Mouse (Mus musculus): ENCODE results near the gene Snrnp35. TPM values are rescaled to one million over a fixed set of nuclear protein-coding genes. Genes with fewer than 3 reads are reported as not detected.
"Not testable (repeated sequence)": the region's sequence is repeated elsewhere in the genome, so short reads cannot be mapped to it uniquely, and the experiment has no call there.

Gene Snrnp35
- total RNA-seq, 2 experiments from 2014 or later = 2.8 to 5.4 TPM

DNA sequence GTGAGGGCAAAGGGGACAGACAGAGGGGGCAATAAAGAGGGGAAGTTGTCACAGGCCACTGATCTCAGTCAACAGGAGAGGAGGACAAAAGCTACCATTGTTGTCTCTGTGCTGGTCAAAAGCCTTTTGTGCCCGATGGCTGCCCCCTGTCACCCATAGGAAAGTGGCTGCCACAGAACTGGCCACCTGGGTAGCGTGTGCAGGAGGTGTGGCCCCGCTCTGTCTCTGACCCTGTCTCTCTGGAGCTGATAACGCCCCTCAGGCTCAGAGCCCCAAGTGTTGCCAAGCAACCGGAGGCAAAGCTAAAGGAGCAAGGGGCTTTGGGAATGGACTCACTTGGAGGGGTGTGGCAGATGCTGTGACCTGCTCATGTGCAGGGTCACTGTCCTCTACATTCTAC, 16.1 kb downstream of the Snrnp35 start:
- peak; percentile 21; the same call in 1 of the 2 replicates for ATAC-seq (replicated peaks; ENCODE audit: poor library complexity)

DNA sequence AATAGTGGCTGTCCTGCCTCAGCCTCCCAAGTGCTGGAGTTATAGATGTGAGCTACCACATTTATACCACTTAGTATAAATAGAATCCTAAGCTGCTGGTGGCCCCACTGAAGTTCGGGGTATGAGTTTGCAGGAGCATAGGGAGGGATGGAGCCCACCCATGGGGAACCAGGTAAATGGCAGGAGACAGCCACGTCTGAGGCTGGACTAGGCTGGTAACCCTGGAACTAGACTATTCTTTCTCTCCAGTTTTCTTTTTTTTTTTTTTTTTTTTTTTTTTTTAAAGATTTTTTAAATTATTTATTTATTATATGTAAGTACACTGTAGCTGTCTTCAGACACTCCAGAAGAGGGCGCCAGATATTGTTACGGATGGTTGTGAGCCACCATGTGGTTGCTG, 17.1 kb downstream of the Snrnp35 start:
- not testable (repeated sequence) for ATAC-seq (replicated peaks; ENCODE audit: poor library complexity)

DNA sequence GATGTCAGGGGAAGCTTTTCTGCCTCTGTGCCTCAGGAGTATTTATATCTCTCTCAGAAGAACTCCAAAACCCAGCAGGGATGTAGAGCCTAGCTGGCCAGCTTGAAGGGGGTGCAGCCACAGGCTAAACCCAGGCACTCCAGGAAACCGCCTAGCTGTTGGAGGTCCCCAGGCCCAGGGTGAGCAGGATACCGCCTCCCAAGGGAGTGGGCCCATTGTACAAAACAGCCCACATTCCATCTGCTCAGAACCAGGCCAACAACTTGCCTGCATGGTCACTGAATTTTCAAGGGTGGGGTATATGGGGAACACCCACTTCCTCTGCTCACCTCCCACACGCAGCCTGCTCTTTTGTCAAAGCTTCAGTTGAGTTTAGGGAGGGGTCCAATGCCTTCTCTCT, 17.6 kb downstream of the Snrnp35 start:
- no peak for ATAC-seq (replicated peaks; ENCODE audit: poor library complexity)

DNA sequence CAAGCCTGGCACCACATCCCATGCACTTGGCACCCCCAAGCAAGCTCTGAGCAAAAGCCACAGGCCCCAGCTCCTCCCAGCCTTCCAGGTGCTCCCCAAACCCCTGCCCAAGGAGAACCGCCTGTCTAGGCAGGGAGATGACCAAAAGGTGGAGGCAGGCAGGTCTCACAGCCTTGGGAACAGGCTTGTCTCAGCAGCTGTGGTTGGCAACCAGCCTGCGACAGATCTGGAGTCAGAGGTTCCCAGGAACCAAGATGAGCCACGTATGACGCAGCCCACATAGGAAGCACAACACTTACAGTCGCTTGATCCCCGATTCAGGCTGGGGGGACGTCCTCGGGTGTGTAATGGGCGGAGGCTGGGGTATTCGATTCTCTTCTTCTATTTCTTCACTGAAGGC, 18.6 kb downstream of the Snrnp35 start:
- ATAC-seq (replicated peaks; ENCODE audit: poor library complexity) = no peak

DNA sequence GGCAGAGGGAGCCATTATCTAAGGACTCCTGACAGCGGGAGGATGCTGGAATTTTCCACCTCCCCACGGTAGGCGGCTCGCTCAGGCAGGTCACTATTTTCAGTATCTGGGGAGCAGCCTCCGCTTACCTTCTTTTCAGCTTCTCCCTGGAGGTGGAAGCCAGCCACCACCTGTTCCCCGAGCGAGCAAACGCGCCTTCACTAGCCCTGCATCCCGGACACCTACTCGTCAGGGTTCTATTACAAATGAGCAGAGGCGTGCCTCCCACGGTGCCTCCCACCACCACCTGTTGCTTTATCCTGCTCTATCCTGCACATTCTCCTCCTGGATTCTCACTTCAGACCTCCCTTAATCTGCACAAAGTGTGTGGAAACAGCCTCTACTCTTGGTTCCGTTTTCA, 20.8 kb downstream of the Snrnp35 start:
- ATAC-seq (replicated peaks; ENCODE audit: poor library complexity) = no peak

DNA sequence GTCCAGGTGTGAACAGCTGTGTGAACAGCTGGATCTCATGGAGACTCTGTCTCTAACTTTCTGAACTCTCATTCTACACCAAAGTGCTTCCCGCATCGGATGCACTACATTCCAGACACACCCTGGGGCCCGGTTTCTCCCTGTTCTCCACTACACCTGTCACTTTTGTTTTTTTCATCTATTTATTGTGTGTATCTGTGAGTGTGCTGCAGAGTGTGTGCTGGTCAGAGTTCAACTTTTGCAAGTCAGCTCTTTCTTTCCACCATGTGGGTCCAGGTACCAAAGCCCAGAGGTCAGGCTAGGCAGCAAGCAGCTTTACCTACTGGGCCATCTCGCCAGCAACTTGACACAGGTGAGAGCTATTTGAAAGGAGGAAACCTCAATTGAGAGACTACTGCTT, 22.3 kb downstream of the Snrnp35 start:
- ATAC-seq (replicated peaks; ENCODE audit: poor library complexity) = no peak

DNA sequence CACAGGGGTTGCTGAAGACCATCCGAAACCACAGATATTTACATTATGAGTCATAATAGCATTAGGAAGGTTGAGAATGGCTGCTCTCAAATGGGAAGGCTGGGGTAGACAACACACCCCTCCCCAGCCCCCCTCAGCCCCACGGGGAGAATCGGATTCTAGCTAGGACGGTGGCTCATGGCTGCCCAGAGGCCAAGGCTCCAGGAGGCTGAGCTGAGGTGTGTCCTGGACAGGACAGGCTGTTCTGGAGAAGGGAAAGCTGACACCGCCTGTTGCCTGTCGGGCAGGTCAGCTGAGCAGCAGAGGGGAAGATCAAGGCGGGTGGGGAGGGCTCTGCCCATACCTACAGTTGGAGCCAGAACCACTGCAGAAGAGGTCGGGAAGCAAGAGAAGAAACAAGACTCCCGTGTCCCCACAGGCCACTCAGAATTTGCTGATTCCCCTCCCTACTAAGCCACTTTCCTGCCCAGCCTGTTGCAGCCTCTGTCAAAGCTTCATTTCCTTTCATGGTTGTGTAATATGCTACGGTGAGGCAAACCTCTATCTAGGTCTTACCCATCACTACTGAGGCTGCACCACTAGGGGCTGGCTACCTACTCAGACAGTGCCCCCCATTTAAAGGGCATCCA, 23.9 kb downstream of the Snrnp35 start:
- ATAC-seq (replicated peaks; ENCODE audit: poor library complexity) = peak; percentile 93

DNA sequence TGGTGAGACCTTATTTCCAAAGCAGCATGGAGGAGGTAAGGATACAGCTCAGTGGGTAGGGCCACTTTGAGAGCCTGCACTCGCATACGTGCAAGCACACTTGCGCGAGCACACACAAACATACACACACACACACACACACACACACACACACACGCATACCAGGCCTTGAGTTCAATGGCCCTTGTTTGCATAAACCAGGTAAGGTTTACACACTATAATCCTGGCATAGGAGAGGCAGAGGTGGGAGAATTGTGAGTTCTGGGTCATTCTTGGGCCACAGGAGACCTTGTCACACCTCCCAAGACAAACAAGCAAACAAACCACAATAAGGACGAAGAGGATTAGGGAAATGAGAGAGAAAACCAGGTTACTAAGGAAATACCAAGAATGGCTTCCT, 26.3 kb downstream of the Snrnp35 start:
- no peak for ATAC-seq (replicated peaks; ENCODE audit: poor library complexity)

DNA sequence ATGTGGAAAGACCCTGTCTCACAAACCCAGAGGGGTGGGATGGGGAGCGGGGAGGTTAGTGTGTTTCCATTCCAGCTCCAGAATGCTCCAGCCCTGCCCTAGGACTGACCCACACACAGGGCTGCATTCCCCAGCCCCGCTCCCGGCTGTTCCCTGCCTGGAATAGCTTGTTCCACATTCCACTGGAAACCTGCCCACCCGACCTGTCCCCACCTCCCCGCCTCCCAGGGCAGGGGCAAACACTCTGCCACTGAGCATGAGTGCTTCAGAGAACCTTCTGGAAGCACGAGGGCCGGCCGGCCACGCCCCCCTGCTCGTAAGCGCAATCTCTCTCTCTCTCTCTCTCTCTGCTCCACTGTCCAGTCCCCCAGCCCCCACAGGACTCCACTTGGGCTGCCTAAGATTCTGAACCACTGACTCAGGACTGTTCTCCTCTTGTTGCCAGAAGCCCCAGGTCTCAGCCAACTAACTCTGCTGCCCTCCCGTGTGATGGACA, 26.9 kb downstream of the Snrnp35 start:
- no peak for ATAC-seq (replicated peaks; ENCODE audit: poor library complexity)

DNA sequence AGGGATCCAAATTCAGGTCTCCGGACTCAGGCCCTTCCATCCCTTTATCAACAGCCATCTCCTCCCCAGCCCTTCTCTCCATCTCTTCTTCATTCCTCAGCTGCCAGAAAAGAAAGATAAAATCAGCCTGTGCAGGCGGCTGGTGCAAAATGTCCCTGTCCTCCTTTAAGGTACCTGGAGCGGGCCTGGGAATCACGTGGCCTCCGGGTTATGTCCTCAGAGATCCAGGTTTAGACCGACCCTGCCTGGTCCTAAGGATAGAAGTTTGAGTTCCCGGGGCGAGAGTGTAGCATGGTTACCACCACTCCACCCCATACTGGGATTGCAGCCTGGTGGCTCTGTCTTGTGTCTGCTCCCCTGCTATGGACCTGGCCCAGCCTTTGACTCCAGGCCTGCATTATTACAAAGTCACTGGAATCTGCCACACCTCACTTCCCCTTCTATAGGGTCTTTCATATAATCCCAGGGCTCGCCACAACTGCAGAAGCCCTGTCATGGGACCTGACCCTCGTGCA, 27.7 kb downstream of the Snrnp35 start:
- ATAC-seq (replicated peaks; ENCODE audit: poor library complexity) = no peak

DNA sequence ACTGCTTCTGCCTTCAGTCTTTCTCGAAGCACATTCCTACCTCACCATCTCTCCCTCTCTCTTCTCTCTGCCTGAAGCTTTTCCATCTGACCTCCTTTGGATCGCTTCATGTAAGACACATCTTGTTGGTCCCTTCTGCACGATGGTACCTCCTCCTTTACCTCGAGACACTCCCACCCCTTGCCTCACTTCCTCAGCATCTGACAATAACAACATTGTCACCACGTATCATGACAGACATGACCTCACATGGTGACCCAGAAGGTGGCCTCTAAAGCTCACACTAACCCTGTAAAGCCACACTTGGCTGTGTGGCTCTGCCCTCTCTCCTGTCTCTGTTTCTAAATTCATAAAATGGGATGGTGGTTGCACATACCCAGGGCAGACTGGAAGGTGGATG, 32.9 kb downstream of the Snrnp35 start:
- ATAC-seq (replicated peaks; ENCODE audit: poor library complexity) = no peak; the same call in 1 of the 2 replicates

DNA sequence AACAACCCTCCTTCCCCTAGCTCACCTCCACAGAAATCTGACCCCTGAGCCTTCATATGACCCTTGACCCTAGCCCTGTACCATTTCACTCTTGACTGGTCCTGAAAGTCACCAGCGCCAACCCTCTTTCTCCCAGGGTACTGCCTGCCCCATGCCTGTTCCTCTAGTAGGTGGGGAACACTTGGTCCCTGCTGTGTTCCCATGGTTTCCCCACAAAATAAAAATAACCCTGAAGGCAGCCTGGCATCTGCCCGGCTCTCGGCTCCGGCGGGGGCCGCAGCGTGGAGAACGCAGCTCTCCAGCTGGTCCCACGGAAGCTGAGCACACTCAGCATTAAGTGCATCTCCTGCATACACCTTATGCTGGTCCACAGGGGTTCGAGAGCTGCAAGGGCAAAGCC, 35.7 kb downstream of the Snrnp35 start:
- no peak for ATAC-seq (replicated peaks; ENCODE audit: poor library complexity)

DNA sequence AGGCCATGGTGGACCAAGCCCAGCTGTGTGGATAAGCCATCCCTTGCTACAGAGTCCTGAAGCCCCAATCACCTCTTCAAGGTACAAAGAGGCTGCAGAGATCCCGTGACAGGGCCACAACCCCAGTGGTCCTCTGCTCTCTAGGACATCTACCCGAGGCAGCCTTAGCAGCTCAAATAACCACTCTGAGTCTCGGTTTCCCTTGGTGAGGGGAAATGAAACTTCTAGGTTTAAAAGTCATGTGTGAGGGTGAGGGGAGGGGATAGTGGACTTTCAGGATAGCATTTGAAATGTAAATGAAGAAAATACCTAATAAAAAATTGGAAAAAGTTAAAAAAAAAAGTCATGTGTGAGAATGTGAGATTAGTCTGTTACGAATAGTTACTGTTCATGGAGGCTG, 38.7 kb downstream of the Snrnp35 start:
- peak; percentile 44; the same call in 1 of the 2 replicates for ATAC-seq (replicated peaks; ENCODE audit: poor library complexity)

DNA sequence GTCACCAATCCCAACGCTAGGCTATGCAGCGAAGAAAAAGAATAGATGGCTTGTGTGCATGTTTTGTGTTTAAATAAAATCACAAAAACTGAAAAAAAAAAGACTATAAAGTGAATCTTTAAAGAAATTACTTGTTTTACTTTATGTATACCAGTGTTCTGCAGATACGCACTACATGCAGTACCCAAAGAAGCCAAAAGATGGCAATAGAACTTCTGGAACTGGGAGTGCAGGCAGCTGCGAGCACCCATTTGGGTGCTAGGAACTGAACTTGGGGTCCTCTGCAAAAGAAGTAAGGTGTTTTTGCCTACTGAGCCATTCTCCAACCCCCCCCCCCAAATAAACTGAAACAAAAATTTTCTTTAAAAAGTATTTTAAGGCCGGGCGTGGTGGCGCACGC, 40.1 kb downstream of the Snrnp35 start:
- peak; percentile 52; the same call in 1 of the 2 replicates for ATAC-seq (replicated peaks; ENCODE audit: poor library complexity)

DNA sequence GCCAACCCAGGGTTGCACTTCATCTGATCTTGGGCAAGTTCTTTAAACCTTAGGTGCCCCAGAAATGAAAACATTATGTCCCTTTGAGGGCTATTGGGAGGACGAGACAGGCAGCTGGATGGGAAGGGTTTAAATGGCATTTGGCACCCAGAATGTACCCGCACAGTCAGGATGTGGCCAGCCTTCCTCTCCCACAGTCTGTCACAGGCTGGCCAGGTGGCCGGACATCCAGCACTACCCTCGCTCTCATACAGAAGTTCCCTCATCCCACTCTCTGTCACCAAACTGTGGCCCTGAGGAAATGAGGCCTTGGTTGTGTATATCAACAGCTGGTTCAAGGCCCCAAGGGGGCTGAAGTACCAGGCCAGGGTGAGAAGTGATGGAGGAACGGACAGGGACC, 42.0 kb downstream of the Snrnp35 start:
- ATAC-seq (replicated peaks; ENCODE audit: poor library complexity) = peak; percentile 44

DNA sequence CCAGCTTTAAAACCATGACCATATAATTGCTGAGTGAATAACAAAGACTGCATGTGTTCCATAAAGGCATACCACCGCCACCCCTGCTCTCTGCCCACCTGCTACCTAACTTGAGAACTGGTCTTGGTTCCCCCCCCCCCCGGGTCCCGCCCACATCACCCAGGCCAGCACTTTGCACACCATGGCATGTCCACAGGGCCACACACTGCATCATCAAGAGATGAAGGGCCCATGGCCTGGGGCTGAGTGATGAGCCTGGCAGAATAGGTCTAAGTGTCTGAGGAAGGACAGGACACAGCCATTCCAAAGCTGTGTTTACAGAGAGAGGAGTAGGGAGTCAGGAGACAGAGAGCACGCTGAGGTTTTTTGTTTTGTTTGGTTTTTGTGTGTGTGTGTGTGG, 45.4 kb downstream of the Snrnp35 start:
- ATAC-seq (replicated peaks; ENCODE audit: poor library complexity) = no peak

DNA sequence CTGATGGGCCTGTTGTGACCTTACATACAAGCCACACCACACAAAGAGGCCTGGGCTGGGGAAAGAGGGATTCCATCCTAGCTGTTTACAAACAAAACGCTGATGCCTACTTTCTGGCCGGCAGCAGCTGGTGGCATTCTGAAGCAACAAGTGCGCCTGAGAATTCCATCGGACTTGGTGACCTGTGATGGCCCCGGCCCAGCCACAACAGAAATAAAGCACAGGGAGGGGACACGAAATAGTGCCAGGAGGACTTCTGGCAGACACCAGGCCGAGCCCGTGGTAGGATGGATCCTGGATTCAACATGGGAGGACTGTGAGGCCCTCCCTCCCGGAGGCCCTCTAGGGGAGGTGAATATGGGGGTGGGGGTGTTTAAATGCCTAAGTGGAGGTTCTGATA, 45.9 kb downstream of the Snrnp35 start:
- no peak for ATAC-seq (replicated peaks; ENCODE audit: poor library complexity)

DNA sequence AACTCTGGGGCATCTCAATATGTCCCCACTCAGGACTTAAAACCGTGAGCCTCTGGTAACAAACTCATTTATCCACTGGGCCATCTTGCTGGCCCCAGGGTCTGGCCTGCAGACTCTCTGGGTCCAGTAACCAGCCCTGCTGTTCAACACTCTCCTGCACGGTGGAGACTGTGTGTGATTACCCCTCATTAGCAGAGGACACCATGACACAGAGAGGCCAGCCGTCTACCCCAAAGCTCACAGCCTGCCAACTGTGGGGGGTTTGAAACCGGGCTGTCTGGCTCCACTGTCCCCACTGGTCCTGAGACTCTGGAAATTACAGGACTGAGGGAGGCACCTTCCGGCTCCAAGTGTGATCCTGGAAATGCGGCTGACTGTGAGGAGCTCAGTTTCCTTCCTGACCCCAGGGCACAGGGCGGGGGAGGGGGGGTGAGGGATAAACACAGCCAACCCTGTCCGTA, 46.3 kb downstream of the Snrnp35 start:
- no peak for ATAC-seq (replicated peaks; ENCODE audit: poor library complexity)

DNA sequence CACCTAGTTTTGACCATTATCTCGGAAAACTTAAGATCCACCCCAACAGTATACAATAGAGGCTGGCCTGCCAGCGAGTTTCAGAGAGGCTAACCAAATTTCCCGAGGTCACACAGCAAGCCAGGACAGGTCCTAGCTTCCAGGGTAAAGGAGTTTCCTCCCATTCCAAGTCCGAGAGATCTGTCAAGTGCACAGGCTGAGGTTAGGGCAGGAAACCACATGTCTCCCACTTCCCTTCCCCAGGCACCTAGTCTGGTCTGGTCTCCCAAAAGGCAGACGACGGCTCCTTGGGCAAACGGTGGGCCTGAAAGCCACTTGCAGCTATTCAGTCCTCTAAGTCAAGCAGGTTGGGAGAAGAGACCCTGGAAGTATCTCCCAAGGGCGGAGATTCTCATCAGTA, 46.8 kb downstream of the Snrnp35 start:
- peak; percentile 59 for ATAC-seq (replicated peaks; ENCODE audit: poor library complexity)

DNA sequence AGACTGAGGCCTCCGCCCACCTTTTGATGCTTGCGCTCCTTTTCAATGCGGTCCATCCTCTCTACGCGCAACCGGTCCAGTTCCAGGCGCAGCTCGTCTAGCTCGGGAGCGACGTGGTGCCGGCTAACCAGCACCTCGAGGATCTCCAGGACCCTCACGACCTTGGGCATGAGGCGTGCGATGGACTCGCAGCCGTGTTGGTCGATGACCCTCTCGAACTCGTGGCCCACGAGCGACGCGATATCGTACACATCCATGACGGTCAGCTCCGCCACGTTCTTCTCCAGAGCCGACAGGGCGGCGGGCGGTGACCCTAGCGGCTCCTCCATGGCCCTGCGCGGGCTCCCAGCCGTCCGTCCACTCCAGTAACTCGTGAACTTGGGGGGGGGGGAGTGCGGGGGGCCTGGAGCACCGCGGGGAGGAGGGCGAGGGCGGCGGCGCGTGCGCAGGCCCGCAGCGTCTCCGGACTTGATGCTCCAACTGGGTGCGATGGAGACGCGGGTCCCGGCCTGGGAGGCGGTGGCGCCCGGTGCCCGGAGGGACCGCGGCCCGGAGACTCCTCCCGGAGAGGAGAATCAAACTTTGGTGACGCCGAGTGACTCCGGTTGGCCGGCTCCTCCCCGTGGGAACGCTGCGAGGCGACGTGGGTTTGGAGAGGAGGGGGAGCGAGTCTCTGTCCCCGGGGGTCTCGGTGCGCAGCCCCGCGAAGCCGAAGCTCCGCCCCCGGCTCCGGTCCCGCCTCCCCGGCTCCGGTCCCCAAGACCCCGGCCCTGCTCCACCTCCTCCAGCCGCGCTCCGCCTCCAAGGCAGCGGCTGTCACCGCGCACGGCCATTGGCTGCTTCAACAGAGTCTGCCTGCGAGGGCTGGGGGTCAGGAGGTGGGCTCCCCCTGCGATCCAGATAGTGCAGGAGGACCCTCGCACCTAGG, 48.0 kb downstream of the Snrnp35 start, which contains the start of gene Rilpl1:
Gene Rilpl1, minus strand, starts transcription at position 737 of the 928 bp plus-strand sequence.
- peak; percentile 54 for ATAC-seq (replicated peaks; ENCODE audit: poor library complexity)

DNA sequence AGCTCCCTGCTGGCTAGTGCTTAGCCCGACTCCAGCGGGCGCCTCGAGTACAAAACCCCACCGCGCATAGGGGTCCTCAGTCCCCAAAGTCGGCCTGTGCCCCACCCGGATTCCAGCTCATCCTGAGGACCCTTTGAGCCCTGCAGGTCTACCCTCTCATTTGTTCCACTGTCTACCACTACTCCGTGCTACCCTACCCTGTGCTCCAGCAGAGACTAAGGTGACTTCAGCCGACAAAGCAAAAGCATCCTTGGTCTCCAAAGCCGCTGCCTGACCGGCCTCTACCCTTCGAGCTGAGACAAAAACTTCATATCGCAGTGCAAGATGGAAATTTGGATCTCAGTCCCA, 48.6 kb downstream of the Snrnp35 start:
- no peak for ATAC-seq (replicated peaks; ENCODE audit: poor library complexity)

DNA sequence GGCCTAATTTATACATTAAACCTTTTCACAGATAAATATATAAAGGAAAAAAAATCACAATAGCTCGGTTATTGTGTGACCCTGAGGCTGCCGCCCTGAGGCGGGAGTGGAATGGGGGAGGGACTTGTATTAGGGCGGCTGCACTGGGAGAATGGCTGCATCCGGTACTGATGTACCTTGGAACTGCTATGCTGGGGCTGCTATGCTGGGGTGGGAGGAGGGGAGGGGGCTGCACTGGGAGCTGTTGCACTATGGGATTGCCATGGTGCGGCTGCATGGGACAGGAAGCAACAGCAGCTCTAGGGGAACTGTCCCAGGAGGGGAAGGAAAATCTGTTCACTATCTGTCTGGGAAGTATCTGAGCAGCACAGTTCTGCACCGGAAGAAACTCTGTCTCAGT, 49.5 kb downstream of the Snrnp35 start:
- ATAC-seq (replicated peaks; ENCODE audit: poor library complexity) = no peak

Data from megakaryocyte progenitor cell, adult 5-6 weeks (primary cell).